Mouse (Mus musculus) forebrain, embryonic 11.5 days (tissue): ENCODE data around the gene Spns2. TPM values are rescaled to one million over a fixed set of nuclear protein-coding genes. Genes with fewer than 3 reads are reported as not detected.

Source experiments
- ATAC-seq: fragments of 200-750 bp; cut with Nextera tagmentation; replicated peaks from 2 replicates; pipeline ENCODE4 v1.8.0; 2017; ENCODE audit warnings: moderate TSS enrichment; ENCODE audit not compliant: low FRiP score
- DNase-seq: peaks from one replicate; pipeline ENCODE4 v3.0.0-alpha.2; 2017; ENCODE audit warnings: low spot score
- H3K27ac ChIP-seq: fragments of 300-500 bp; sonication (generic); 2 replicates; pipeline ENCODE4 v1.5.1; 2014; ENCODE audit warnings: low read depth, low read length
- H3K27me3 ChIP-seq: fragments of 300-500 bp; sonication (generic); 2 replicates; pipeline ENCODE4 v1.6.1; 2014; ENCODE audit warnings: mild to moderate bottlenecking, low read length, mixed read lengths; ENCODE audit not compliant: control insufficient read depth, insufficient read depth
- H3K36me3 ChIP-seq: fragments of 300-500 bp; sonication (generic); 2 replicates; pipeline ENCODE4 v1.6.1; 2014; ENCODE audit warnings: mild to moderate bottlenecking, low read length, moderate library complexity, mixed read lengths; ENCODE audit not compliant: control insufficient read depth, insufficient read depth
- H3K4me1 ChIP-seq: fragments of 300-500 bp; sonication (generic); replicated peaks from 2 replicates; pipeline ENCODE4 v1.6.1; 2014; ENCODE audit warnings: low read length, mixed read lengths; ENCODE audit not compliant: control insufficient read depth, insufficient read depth
- H3K4me2 ChIP-seq: fragments of 300-500 bp; sonication (generic); 2 replicates; pipeline ENCODE4 v1.6.1; 2014; ENCODE audit warnings: low read depth, mild to moderate bottlenecking, low read length, moderate library complexity, mixed read lengths; ENCODE audit not compliant: severe bottlenecking
- H3K4me3 ChIP-seq: fragments of 300-500 bp; sonication (generic); 2 replicates; pipeline ENCODE4 v1.5.1; 2014; ENCODE audit warnings: low read depth, low read length
- H3K9ac ChIP-seq: fragments of 300-500 bp; sonication (generic); 2 replicates; pipeline ENCODE4 v1.6.1; 2014; ENCODE audit warnings: low read length
- H3K9me3 ChIP-seq: fragments of 300-500 bp; sonication (generic); 2 replicates; pipeline ENCODE4 v1.6.1; 2016; ENCODE audit warnings: low read length, mixed read lengths; ENCODE audit not compliant: control insufficient read depth
- WGBS: fragments of 180-500 bp; shearing (Covaris S2); extraction: QIAGEN DNeasy Blood & Tissue Kit; methylation state at CpG from one replicate; pipeline ENCODE4 v1.1.7; 2014; 5-methylcytosine and 5-hydroxymethylcytosine counted together
- polyA plus RNA-seq: library from polyadenylated mRNA; unstranded; fragments of >200 nt; fragmentation: Nextera tagmentation; extraction: Ambion mirVana; gene quantifications from 2 replicates; pipeline ENCODE4 v1.2.1, GENCODE M21; 2014

The Spns2 gene
- polyA plus RNA-seq, 1 experiment from 2014 or later, result 4.0 TPM

DNA sequence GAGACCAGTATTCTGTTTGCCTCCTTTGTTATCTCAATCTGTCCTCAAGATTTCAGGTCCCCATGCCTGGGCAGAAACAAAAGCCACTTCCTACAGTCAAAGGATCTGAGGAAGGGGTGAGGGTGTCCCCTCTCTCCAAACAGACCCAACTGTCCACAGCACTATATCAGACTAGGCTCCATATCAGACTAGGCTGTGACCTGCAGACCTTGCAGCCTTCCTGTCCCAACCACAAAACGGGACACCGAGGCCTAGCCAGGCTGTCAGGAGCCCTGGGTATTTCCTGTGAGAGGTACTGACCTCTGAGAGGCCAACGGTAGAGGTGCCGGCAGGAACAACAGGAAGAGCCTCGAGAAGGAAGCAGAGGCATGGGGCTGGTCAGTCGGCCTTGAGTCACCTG, 5.2 kb downstream of the Spns2 start:
- H3K4me3 ChIP-seq, result no peak overlapping the region
- ATAC-seq (no peak), DNase-seq (no peak)
- no peaks in the 10 kb centered on the region for H3K9me3 ChIP-seq
- 64% methylated on average over 6 of the region's 6 CpGs for WGBS
- 0 out of 2 replicates have a peak, but pooled peaks cover 3% of the 10 kb centered on the region for H3K4me1 ChIP-seq
- no peak overlapping the region for H3K9ac ChIP-seq
- peaks cover 17% of the 10 kb centered on the region for H3K27me3 ChIP-seq
- H3K27ac ChIP-seq, result no peak overlapping the region
- H3K4me2 ChIP-seq, result no peak overlapping the region
- no peaks in the 10 kb centered on the region for H3K36me3 ChIP-seq

GRCm38 (mm10) chr11:72481952-72482351, 7.8 kb downstream of the Spns2 start:
- DNase-seq, result no peak
- no peaks in the 10 kb centered on the region for H3K36me3 ChIP-seq
- no peaks in the 10 kb centered on the region for H3K27me3 ChIP-seq
- H3K9ac ChIP-seq, result no peak overlapping the region
- peak; percentile 55; the same call in 1 of the 2 replicates for ATAC-seq
- H3K4me3 ChIP-seq, result no peak overlapping the region
- 80% methylated on average over 4 of the region's 4 CpGs for WGBS
- H3K4me1 ChIP-seq, result no peaks in the 10 kb centered on the region
- H3K4me2 ChIP-seq, result no peak overlapping the region
- H3K27ac ChIP-seq, result no peak overlapping the region
- no peaks in the 10 kb centered on the region for H3K9me3 ChIP-seq

DNA sequence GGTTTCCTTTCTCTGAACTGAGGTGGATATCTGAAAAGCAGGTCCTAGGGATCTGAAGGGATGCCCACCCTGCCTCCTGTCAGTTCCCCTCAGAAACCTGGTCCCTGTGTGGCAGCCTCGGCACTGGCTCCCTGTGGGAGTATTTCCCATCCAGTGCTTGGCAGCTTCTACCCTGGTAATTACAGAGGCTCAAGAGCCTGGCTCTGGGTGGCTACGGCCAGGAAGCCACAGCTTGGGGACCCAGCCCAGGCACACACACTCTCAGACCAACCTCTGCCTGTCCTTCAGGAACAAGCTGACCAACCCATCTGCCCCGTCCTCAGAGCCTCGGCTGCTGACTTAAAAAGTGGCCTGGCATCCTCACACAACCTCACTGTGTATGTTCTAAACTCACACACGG, 8.4 kb downstream of the Spns2 start:
- H3K27ac ChIP-seq, result peak overlapping the region; percentile 31; the same call in 1 of the 2 replicates
- no peaks in the 10 kb centered on the region for H3K9me3 ChIP-seq
- no peak for ATAC-seq
- no peak for DNase-seq
- no peaks in the 10 kb centered on the region for H3K27me3 ChIP-seq
- H3K4me1 ChIP-seq, result no peaks in the 10 kb centered on the region
- WGBS, result 83% methylated on average over 5 of the region's 5 CpGs
- no peak overlapping the region for H3K4me3 ChIP-seq
- no peak overlapping the region for H3K4me2 ChIP-seq
- no peak overlapping the region for H3K9ac ChIP-seq
- H3K36me3 ChIP-seq, result no peaks in the 10 kb centered on the region

GRCm38 (mm10) chr11:72479499-72479898, 10.2 kb downstream of the Spns2 start:
- H3K4me3 ChIP-seq, result no peak overlapping the region
- H3K4me1 ChIP-seq, result no peaks in the 10 kb centered on the region
- H3K9me3 ChIP-seq, result no peaks in the 10 kb centered on the region
- no peak overlapping the region for H3K9ac ChIP-seq
- no peak overlapping the region for H3K4me2 ChIP-seq
- H3K27me3 ChIP-seq, result no peaks in the 10 kb centered on the region
- H3K36me3 ChIP-seq, result no peaks in the 10 kb centered on the region
- H3K27ac ChIP-seq, result no peak overlapping the region
- no peak for ATAC-seq
- 88% methylated on average over 2 of the region's 2 CpGs for WGBS
- DNase-seq, result no peak

- Histone ChIP-seq H3K27me3 (no peaks in the 10 kb centered on the region), H3K4me1 (no peaks in the 10 kb centered on the region), H3K27ac (no peak overlapping the region), H3K9me3 (no peaks in the 10 kb centered on the region), H3K4me3 (no peak overlapping the region), H3K9ac (no peak overlapping the region), H3K36me3 (no peaks in the 10 kb centered on the region), H3K4me2 (no peak overlapping the region)
- ATAC-seq (no peak), DNase-seq (no peak)
- 74% methylated on average over 6 of the region's 6 CpGs for WGBS
Observed at GRCm38 (mm10) chr11:72478228-72478627, 11.5 kb downstream of the Spns2 start.

DNA sequence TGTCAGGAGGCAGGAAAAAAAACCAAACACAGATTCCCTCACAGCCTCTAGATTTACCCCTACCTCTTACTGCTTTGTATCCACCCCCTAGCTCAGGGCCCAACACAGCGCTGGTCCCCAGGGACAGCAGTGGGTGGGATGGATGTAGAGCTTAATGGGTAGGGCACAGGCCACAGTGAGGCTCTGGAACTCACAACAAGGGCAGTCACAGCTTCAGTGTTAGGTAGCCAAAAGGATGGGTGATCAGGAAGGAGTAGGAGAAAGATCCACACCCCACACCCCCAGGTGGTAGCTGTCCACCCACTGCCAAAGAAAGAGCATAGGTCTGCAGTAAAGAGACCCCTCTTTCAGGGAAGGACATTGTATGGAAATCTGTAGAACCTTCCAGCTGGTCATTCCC, 12.1 kb downstream of the Spns2 start:
- ATAC-seq (no peak), DNase-seq (no peak)
- Histone ChIP-seq H3K27ac (no peak overlapping the region), H3K27me3 (no peaks in the 10 kb centered on the region), H3K4me2 (no peak overlapping the region), H3K9ac (no peak overlapping the region), H3K4me3 (no peak overlapping the region), H3K36me3 (no peaks in the 10 kb centered on the region), H3K4me1 (no peaks in the 10 kb centered on the region), H3K9me3 (no peaks in the 10 kb centered on the region)
- 68% methylated on average over 1 of the region's 1 CpGs for WGBS

DNA sequence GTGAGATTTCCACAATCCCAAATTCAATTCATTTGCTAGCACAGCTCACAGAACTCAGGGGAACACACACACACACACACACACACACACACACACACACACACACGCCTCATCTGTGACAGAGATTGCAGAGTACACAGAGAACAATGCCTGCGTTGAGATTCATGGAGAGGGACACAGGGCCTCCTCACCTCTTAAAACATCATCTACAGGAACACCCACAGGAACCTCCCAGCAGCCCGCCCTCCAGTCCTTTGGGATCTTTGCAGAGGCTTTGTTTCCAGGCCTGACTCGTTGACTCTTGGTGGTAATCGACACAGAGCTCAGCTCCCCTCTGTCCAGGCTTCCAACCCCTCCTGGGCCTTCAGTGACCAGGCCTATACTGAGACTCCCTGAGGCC, 12.5 kb downstream of the Spns2 start:
- Histone ChIP-seq H3K4me2 (no peak overlapping the region), H3K36me3 (no peaks in the 10 kb centered on the region), H3K9ac (no peak overlapping the region), H3K27me3 (no peaks in the 10 kb centered on the region), H3K4me3 (no peak overlapping the region), H3K4me1 (no peaks in the 10 kb centered on the region), H3K9me3 (no peaks in the 10 kb centered on the region), H3K27ac (no peak overlapping the region)
- 46% methylated on average over 5 of the region's 5 CpGs for WGBS
- ATAC-seq (no peak), DNase-seq (no peak)

DNA sequence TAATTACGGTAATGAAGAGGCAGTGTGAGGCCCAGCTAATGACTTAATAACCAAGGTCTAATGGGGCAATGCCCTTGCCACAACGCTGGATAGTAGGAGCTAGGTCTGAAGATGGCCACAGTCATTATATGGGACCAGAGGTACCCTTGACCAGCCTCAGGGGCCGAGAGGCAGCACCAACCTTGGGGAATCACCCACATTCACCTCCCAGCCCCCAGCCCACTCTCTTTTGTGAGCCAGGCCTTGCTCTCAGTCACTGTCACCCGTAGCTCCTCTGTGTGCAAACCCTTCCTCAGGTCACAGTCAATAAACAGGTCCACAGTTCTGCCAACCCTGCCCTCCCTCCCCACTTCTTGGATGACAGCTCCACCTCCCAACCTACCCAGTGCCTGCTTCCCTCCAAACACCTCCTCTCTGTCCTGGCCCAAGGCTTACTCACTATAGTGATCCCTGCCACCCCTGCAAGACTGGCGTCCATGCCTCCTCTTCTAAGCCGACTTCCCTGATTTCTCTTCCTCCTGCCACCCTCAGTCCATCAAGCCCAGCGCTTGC, 13.6 kb downstream of the Spns2 start:
- H3K27me3 ChIP-seq, result no peaks in the 10 kb centered on the region
- no peak for DNase-seq
- no peak overlapping the region for H3K9ac ChIP-seq
- no peak overlapping the region for H3K4me2 ChIP-seq
- no peaks in the 10 kb centered on the region for H3K4me1 ChIP-seq
- no peak overlapping the region for H3K4me3 ChIP-seq
- no peak overlapping the region for H3K27ac ChIP-seq
- WGBS, result 87% methylated on average over 7 of the region's 7 CpGs
- H3K36me3 ChIP-seq, result no peaks in the 10 kb centered on the region
- no peaks in the 10 kb centered on the region for H3K9me3 ChIP-seq
- no peak for ATAC-seq

DNA sequence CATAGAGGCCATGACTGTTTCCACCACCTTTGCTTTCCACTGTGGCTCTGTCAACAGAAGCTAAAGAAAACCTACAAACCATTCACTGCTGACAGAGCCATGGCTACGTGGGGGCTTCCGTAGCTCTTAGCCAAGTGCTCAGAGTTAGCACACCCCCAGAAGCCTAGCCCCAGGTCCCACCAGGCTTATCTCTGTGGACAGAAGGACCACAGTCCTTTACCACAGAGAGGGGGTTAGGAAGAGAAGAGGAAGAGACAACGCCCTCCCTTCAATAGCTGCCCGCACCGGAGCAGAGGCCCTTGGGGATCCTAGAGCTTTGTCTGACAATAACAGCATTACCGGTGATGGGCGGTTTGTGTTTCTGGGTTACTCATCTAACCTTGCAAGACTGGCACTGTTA, 14.3 kb downstream of the Spns2 start:
- no peak overlapping the region for H3K4me3 ChIP-seq
- WGBS, result 90% methylated on average over 7 of the region's 7 CpGs
- DNase-seq (no peak), ATAC-seq (no peak)
- no peak overlapping the region for H3K9ac ChIP-seq
- no peaks in the 10 kb centered on the region for H3K4me1 ChIP-seq
- no peak overlapping the region for H3K27ac ChIP-seq
- no peaks in the 10 kb centered on the region for H3K9me3 ChIP-seq
- no peak overlapping the region for H3K4me2 ChIP-seq
- H3K27me3 ChIP-seq, result no peaks in the 10 kb centered on the region
- H3K36me3 ChIP-seq, result no peaks in the 10 kb centered on the region
